Mouse (Mus musculus) retina, adult 2 months (tissue): Measurements from ENCODE around the gene Olfr524.

Experiments
- DNase-seq: peaks from one replicate; pipeline ENCODE4 v3.0.0-alpha.2; 2012; ENCODE audit warnings: low read depth, low spot score

Olfr524 gene

GRCm38 (mm10) chr7:140205864-140206263, at the start of gene Olfr524:
TSS of gene Olfr524 (minus strand) at chr7:140205964.
- no peak for DNase-seq

GRCm38 (mm10) chr7:140253780-140254299, 48.1 kb upstream of the Olfr524 start:
- DNase-seq: no peak

- DNase-seq: no peak
Observed at GRCm38 (mm10) chr7:140247216-140247615, 41.5 kb upstream of the Olfr524 start, which contains the start of gene 5830411N06Rik. TSS of gene 5830411N06Rik (plus strand) at chr7:140247284.

GRCm38 (mm10) chr7:140233696-140234095, 27.9 kb upstream of the Olfr524 start:
- no peak for DNase-seq

- DNase-seq: no peak
Observed at GRCm38 (mm10) chr7:140231026-140231425, 25.3 kb upstream of the Olfr524 start.

GRCm38 (mm10) chr7:140228476-140228875, 22.7 kb upstream of the Olfr524 start:
- DNase-seq: no peak

GRCm38 (mm10) chr7:140224209-140224608, 18.4 kb upstream of the Olfr524 start:
- no peak for DNase-seq

GRCm38 (mm10) chr7:140220375-140220774, 14.6 kb upstream of the Olfr524 start:
- no peak for DNase-seq

- DNase-seq: no peak
Observed at GRCm38 (mm10) chr7:140219268-140219667, 13.5 kb upstream of the Olfr524 start.

- no peak for DNase-seq
Observed at GRCm38 (mm10) chr7:140217967-140218366, 12.2 kb upstream of the Olfr524 start, which contains the start of gene Cd163l1. TSS of gene Cd163l1 (plus strand) at chr7:140218267.

GRCm38 (mm10) chr7:140213841-140214240, 8.1 kb upstream of the Olfr524 start:
- DNase-seq: no peak

- no peak for DNase-seq
Observed at GRCm38 (mm10) chr7:140208677-140209076, 2.9 kb upstream of the Olfr524 start.

GRCm38 (mm10) chr7:140208153-140208552, 2.4 kb upstream of the Olfr524 start:
- no peak for DNase-seq

GRCm38 (mm10) chr7:140206904-140207303, 1.1 kb upstream of the Olfr524 start:
- DNase-seq: no peak

- no peak for DNase-seq
Observed at GRCm38 (mm10) chr7:140201090-140201489, 4.7 kb downstream of the Olfr524 start.

- DNase-seq: no peak
Observed at GRCm38 (mm10) chr7:140196002-140196401, 9.8 kb downstream of the Olfr524 start.

- DNase-seq: no peak
Observed at GRCm38 (mm10) chr7:140194031-140194430, 11.7 kb downstream of the Olfr524 start.

- no peak for DNase-seq
Observed at GRCm38 (mm10) chr7:140192851-140193250, 12.9 kb downstream of the Olfr524 start.

GRCm38 (mm10) chr7:140192445-140192844, 13.3 kb downstream of the Olfr524 start:
- DNase-seq: no peak

- no peak for DNase-seq
Observed at GRCm38 (mm10) chr7:140190435-140190834, 15.3 kb downstream of the Olfr524 start.

- DNase-seq: peak; percentile 30
Observed at GRCm38 (mm10) chr7:140188391-140189328, 17.1 kb downstream of the Olfr524 start.

GRCm38 (mm10) chr7:140187721-140188390, 17.9 kb downstream of the Olfr524 start:
- no peak for DNase-seq
